Mouse (Mus musculus) CH12.LX (cell line): ENCODE results near the gene Cenpa.

Experiments
- CHD1 ChIP-seq: IDR thresholded peaks from 2 replicates; pipeline ENCODE4 v1.6.1; 2012; ENCODE audit warnings: low read depth, low read length, improper control_type of control experiment, inconsistent platforms
- CTCF ChIP-seq, 2 experiments: IDR thresholded peaks in 1 of 2; conservative IDR thresholded peaks in 1 of 2; 2 replicates each; pipeline ENCODE4 v1.5.1; 2011 to 2012; ENCODE audit warnings: low read depth in 2 of 2, low read length in 2 of 2, improper control_type of control experiment in 1 of 2, inconsistent platforms in 1 of 2, mild to moderate bottlenecking in 1 of 2, moderate library complexity in 1 of 2
- GABPA ChIP-seq: IDR thresholded peaks from 2 replicates; pipeline ENCODE4 v1.6.1; 2012; ENCODE audit warnings: low read depth, low read length, improper control_type of control experiment, inconsistent platforms; ENCODE audit not compliant: insufficient replicate concordance
- HCFC1 ChIP-seq: IDR thresholded peaks from 2 replicates; pipeline ENCODE4 v1.6.1; 2012; ENCODE audit warnings: low read depth, mild to moderate bottlenecking, inconsistent platforms, low read length, improper control_type of control experiment
- JUND ChIP-seq: conservative IDR thresholded peaks from 2 replicates; pipeline ENCODE4 v1.6.1; 2011; ENCODE audit warnings: low read depth, low read length, improper control_type of control experiment
- MAZ ChIP-seq: IDR thresholded peaks from 2 replicates; pipeline ENCODE4 v1.6.1; 2012; ENCODE audit warnings: low read depth, mild to moderate bottlenecking, inconsistent platforms, low read length, improper control_type of control experiment, moderate library complexity
- MXI1 ChIP-seq: IDR thresholded peaks from 2 replicates; pipeline ENCODE4 v1.6.1; 2011; ENCODE audit warnings: mild to moderate bottlenecking, low read depth, low read length, improper control_type of control experiment
- MYC ChIP-seq: IDR thresholded peaks from 2 replicates; pipeline ENCODE4 v1.6.1; 2011; ENCODE audit warnings: low read depth, mild to moderate bottlenecking, improper control_type of control experiment, low read length
- POLR2A ChIP-seq: IDR thresholded peaks from 2 replicates; pipeline ENCODE4 v1.6.1; 2011; ENCODE audit warnings: low read depth, mild to moderate bottlenecking, improper control_type of control experiment, low read length
- SMC3 ChIP-seq: IDR thresholded peaks from 2 replicates; pipeline ENCODE4 v1.6.1; 2011; ENCODE audit warnings: low read depth, low read length, improper control_type of control experiment
- TCF12 ChIP-seq: IDR thresholded peaks from 2 replicates; pipeline ENCODE4 v1.6.1; 2014; ENCODE audit warnings: low read depth, mild to moderate bottlenecking, inconsistent platforms, low read length, improper control_type of control experiment
- UBTF ChIP-seq: IDR thresholded peaks from 2 replicates; pipeline ENCODE4 v1.6.1; 2012; ENCODE audit warnings: low read depth, mild to moderate bottlenecking, inconsistent platforms, low read length, improper control_type of control experiment, moderate library complexity
- USF1 ChIP-seq: IDR thresholded peaks from 2 replicates; pipeline ENCODE4 v1.6.1; 2014; ENCODE audit warnings: low read depth, mild to moderate bottlenecking, inconsistent platforms, low read length, improper control_type of control experiment

- TF ChIP-seq UBTF, result no peak
- peak; percentile 41 to 83 for TF ChIP-seq CTCF (conservative IDR thresholded peaks at IDR 0.05 in 1 of 2, IDR thresholded peaks at IDR 0.05 in 1 of 2; ENCODE audit: low read depth in 2 of 2, low read length in 2 of 2)
- TF ChIP-seq POLR2A, result no peak
- no peak for TF ChIP-seq GABPA
- TF ChIP-seq HCFC1, result no peak
- 0 out of 2 replicates have a peak, but pooled peaks have one; percentile 9 for TF ChIP-seq MAZ
- no peak for TF ChIP-seq USF1
- no peak for TF ChIP-seq CHD1
- no peak for TF ChIP-seq TCF12
- no peak for TF ChIP-seq MXI1
- TF ChIP-seq JUND, result no peak
- TF ChIP-seq MYC, result no peak
- peak; percentile 65 for TF ChIP-seq SMC3
Measured at GRCm38 (mm10) chr5:30709744-30710383, 43.3 kb downstream of the Cenpa start.
